ENCODE assay signal across 21 mouse cellular contexts in the genomic region with DNA sequence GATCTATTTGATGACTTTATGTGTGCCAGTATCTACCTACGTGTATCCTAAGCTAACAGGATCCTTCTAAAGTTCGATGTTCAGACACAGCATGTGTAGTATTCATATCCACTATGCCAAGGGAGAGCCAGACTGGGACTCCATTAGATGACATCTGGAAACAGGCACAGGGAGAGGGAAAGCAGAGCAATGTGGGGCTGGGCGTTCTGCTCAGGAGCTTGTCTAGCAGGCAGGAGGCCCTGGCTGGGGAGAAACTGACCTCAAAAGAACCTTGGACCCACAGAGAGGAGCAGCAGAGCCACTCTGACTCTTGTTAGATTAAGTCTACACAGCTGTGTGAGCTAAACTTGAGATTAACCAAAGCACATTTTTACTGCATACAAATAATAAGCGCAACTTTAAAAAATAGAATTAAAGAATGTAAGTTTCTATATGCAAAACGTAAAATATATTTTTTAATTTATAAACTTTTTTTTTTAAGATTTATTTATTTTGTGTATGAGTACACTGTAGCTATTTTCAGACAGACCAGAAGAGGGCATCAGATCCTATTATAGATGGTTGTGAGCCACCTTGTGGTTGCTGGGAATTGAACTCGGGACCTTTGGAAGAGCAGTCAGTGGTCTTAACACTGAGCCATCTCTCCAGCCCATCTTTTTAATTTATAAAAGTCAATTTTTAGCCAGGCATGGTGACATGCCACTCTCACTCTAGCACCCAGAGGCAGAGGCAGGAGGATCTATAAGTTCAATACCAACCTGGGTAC. TPM values are rescaled to one million over a fixed set of nuclear protein-coding genes. Genes with fewer than 3 reads are reported as not detected.
DNase-seq lines count a peak whose midpoint lies in the region; ATAC-seq and TF ChIP-seq lines count a peak whose summit lies in the region.
"Had no signal": no experiment of that assay in that cellular context is flagged by ENCODE, and none has a peak within 500 bp of the region (broad histone marks: within the 10 kb centered on the region; RNA-seq: fewer than 3 reads in every experiment).

No protein-coding gene starts in this region.

- H3K36me3 ChIP-seq in heart, embryonic 10.5 days, result peaks cover 94% of the 10 kb centered on the region
- H3K36me3 ChIP-seq in liver, embryonic 11.5 days (ENCODE audit: control insufficient read depth, insufficient read depth, low read length), result peaks cover 69% of the 10 kb centered on the region
- H3K36me3 ChIP-seq in E14TG2a.4 (ENCODE audit: insufficient read depth, low read length), result peaks cover 34% of the 10 kb centered on the region
- H3K36me3 ChIP-seq in heart, postnatal 0 days (replicated peaks; ENCODE audit: control insufficient read depth, insufficient read depth, low read length), result peaks cover 97% of the 10 kb centered on the region

- H3K4me1 ChIP-seq in heart, embryonic 10.5 days, result no peaks in the 10 kb centered on the region
- H3K4me1 ChIP-seq in liver, embryonic 11.5 days (replicated peaks; ENCODE audit: control insufficient read depth, insufficient read depth, low read length), result no peaks in the 10 kb centered on the region
- 0 out of 2 replicates have a peak, but pooled peaks cover 3% of the 10 kb centered on the region for H3K4me1 ChIP-seq in E14TG2a.4 (replicated peaks; ENCODE audit: low read depth, low read length)
- no peaks in the 10 kb centered on the region; the same call in 1 of the 2 replicates for H3K4me1 ChIP-seq in heart, postnatal 0 days (ENCODE audit: control insufficient read depth, insufficient read depth)
- H3K4me1 ChIP-seq: embryonic facial prominence, embryonic 12.5 days; midbrain, embryonic 10.5 days had no signal

- no peak for TF ChIP-seq EP300 in heart, postnatal 0 days (IDR thresholded peaks at IDR 0.05; ENCODE audit: low read depth)

- no peak overlapping the region for H3K9ac ChIP-seq in liver, embryonic 11.5 days (ENCODE audit: low read depth, low read length)
- no peak overlapping the region for H3K9ac ChIP-seq in heart, postnatal 0 days (replicated peaks; ENCODE audit: low read depth, low read length)
- H3K9ac ChIP-seq: embryonic facial prominence, embryonic 12.5 days; liver, embryonic 15.5 days had no signal

- WGBS in heart, embryonic 10.5 days, result 80% methylated on average over 6 of the region's 6 CpGs
- 88% methylated on average over 6 of the region's 6 CpGs for WGBS in liver, embryonic 11.5 days
- WGBS in heart, postnatal 0 days, result 83% methylated on average over 6 of the region's 6 CpGs

- H3K4me3 ChIP-seq in heart, embryonic 10.5 days, result no peak overlapping the region
- no peak overlapping the region for H3K4me3 ChIP-seq in liver, embryonic 11.5 days (ENCODE audit: low read depth, low read length)
- H3K4me3 ChIP-seq in E14TG2a.4 (replicated peaks; ENCODE audit: low read length), result no peak overlapping the region
- H3K4me3 ChIP-seq in heart, postnatal 0 days (ENCODE audit: low read depth, low read length), result no peak overlapping the region
- H3K4me3 ChIP-seq: embryonic facial prominence, embryonic 12.5 days; liver, embryonic 15.5 days; midbrain, embryonic 10.5 days had no signal

- TF ChIP-seq CTCF in E14TG2a.4 (conservative IDR thresholded peaks at IDR 0.05; ENCODE audit: low read length), result 0 out of 2 replicates have a peak, but pooled peaks have one; percentile 19
- no peak for TF ChIP-seq CTCF in heart, postnatal 0 days (IDR thresholded peaks at IDR 0.05; ENCODE audit: low read depth)

- no peaks in the 10 kb centered on the region for H3K9me3 ChIP-seq in heart, embryonic 10.5 days
- H3K9me3 ChIP-seq in liver, embryonic 11.5 days (ENCODE audit: control insufficient read depth, low read length), result no peaks in the 10 kb centered on the region
- no peaks in the 10 kb centered on the region for H3K9me3 ChIP-seq in E14TG2a.4 (ENCODE audit: low read length)
- H3K9me3 ChIP-seq in heart, postnatal 0 days (replicated peaks; ENCODE audit: control insufficient read depth, low read length), result no peaks in the 10 kb centered on the region
- H3K9me3 ChIP-seq: embryonic facial prominence, embryonic 12.5 days; liver, embryonic 15.5 days; midbrain, embryonic 10.5 days had no signal

- H3K27ac ChIP-seq in heart, embryonic 10.5 days, result no peak overlapping the region
- H3K27ac ChIP-seq in liver, embryonic 11.5 days (ENCODE audit: low read depth, low read length), result no peak overlapping the region
- 0 out of 2 replicates have a peak overlapping the region, but pooled peaks have one; percentile 2 for H3K27ac ChIP-seq in heart, postnatal 0 days (ENCODE audit: low read depth)
- H3K27ac ChIP-seq: embryonic facial prominence, embryonic 12.5 days; liver, embryonic 15.5 days; midbrain, embryonic 10.5 days had no signal

- no peak overlapping the region for H3K4me2 ChIP-seq in liver, embryonic 11.5 days
- no peak overlapping the region for H3K4me2 ChIP-seq in heart, postnatal 0 days (ENCODE audit: low read depth, low read length)
- H3K4me2 ChIP-seq: embryonic facial prominence, embryonic 12.5 days; liver, embryonic 15.5 days had no signal

- no peak for ATAC-seq in liver, embryonic 11.5 days (replicated peaks; ENCODE audit: low FRiP score)
- ATAC-seq in heart, postnatal 0 days (ENCODE audit: insufficient read depth, low read depth), result peak; percentile 48; the same call in 1 of the 2 replicates
- ATAC-seq: forebrain, embryonic 16.5 days had no signal

- DNase-seq in heart, embryonic 10.5 days (ENCODE audit: low spot score), result peak; percentile 68
- no peak for DNase-seq in heart, adult 8-10 months (ENCODE audit: low spot score)
- DNase-seq in liver, result peak; percentile 2
- DNase-seq in liver, embryonic 11.5 days (ENCODE audit: low spot score), result no peak
- peak; percentile 9 for DNase-seq in heart, postnatal 0 days (ENCODE audit: low spot score)
- no peak for DNase-seq in frontal cortex, postnatal 14 days (ENCODE audit: low spot score in 2 of 2)
- DNase-seq in adrenal gland, adult (ENCODE audit: inconsistent age in 2 of 2, low spot score in 1 of 2), result no peak
- DNase-seq: cerebellum, adult 9-10 months; gastrocnemius, postnatal 25 days; kidney, adult 9 months; layer of hippocampus, postnatal 36 days; left cerebral cortex, postnatal 4 days; lung, postnatal 4 days; retina, postnatal 1 day; right cerebral cortex, postnatal 4 days; thymus, adult 18-20 months had no signal

- H3K27me3 ChIP-seq in heart, embryonic 10.5 days (ENCODE audit: insufficient read depth, poor library complexity, severe bottlenecking), result no peaks in the 10 kb centered on the region
- no peaks in the 10 kb centered on the region for H3K27me3 ChIP-seq in liver, embryonic 11.5 days (replicated peaks; ENCODE audit: control insufficient read depth, insufficient read depth, low read length)
- no peaks in the 10 kb centered on the region for H3K27me3 ChIP-seq in E14TG2a.4 (ENCODE audit: insufficient read depth, low read length)
- no peaks in the 10 kb centered on the region for H3K27me3 ChIP-seq in heart, postnatal 0 days (ENCODE audit: control insufficient read depth, insufficient read depth, low read length)
- H3K27me3 ChIP-seq: embryonic facial prominence, embryonic 12.5 days; liver, embryonic 15.5 days had no signal

RNA-seq across cellular contexts. Expression of gene Amfr, which starts 36.0 kb away (rescaled TPM):
- 52.1 and 57.9 TPM in 2 replicates for polyA plus RNA-seq in heart, embryonic 10.5 days (2016; fragmentation: Nextera tagmentation; extraction: Ambion mirVana)
- total RNA-seq in heart, adult 8-10 months (2022), result 100 to 1,000 TPM; 127 to 153 (median 133) TPM
- polyA plus RNA-seq in liver, embryonic 11.5 days (2014; fragmentation: Nextera tagmentation; extraction: Ambion mirVana), result 72.4 and 79.8 TPM in 2 replicates
- 143 and 148 TPM in 2 replicates for total RNA-seq in heart, postnatal 0 days (2014; rRNA removed; ENCODE audit: low replicate concordance)
- 52.8 and 57.0 TPM in 2 replicates for polyA plus RNA-seq in heart, postnatal 0 days (2015; fragmentation: Nextera tagmentation; extraction: Ambion mirVana)

Comparison
In these comparisons a context has a peak if more than half of its experiments do, and no peak if none do; other contexts are left out.
1. DNase-seq: peak in heart, embryonic 10.5 days (single experiment), liver (single experiment) and heart, postnatal 0 days (single experiment); none in heart, adult 8-10 months (single experiment), liver, embryonic 11.5 days (single experiment), frontal cortex, postnatal 14 days (0 of 2) and adrenal gland, adult (0 of 2).